Mouse (Mus musculus) heart, postnatal 0 days (tissue): ENCODE results near the gene Gas1.

Experiments used
- CTCF ChIP-seq: IDR thresholded peaks from 2 replicates; pipeline ENCODE4 v1.5.1; 2016; ENCODE audit warnings: antibody characterized with exemption, control low read depth, low read depth
- EP300 ChIP-seq: IDR thresholded peaks from 2 replicates; pipeline ENCODE4 v1.6.1; 2016; ENCODE audit warnings: antibody characterized with exemption, low read depth

DNA sequence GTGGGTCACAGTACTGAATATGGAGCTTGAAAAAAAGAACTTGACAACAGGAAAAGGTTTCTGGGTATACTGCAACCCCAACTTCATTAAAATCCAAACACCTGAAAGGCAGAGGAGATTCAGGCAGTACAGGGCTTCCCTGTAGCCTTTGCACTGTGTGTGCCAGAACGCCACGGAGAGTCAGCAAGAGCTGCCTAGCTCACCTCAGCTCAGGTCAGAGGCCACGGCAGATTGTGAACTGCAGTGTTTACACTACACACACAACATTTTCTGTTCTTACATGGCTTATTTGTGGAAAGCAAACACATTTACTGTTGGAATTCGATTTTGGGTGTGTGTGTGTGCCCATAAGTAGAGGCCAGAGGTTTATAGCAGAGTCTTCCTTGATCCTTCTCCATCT lies 5.2 kb upstream of the Gas1 start:
- no peak for TF ChIP-seq CTCF
- no peak for TF ChIP-seq EP300
